Comparison of ENCODE assay signal across 8 mouse cellular contexts in the genomic region with DNA sequence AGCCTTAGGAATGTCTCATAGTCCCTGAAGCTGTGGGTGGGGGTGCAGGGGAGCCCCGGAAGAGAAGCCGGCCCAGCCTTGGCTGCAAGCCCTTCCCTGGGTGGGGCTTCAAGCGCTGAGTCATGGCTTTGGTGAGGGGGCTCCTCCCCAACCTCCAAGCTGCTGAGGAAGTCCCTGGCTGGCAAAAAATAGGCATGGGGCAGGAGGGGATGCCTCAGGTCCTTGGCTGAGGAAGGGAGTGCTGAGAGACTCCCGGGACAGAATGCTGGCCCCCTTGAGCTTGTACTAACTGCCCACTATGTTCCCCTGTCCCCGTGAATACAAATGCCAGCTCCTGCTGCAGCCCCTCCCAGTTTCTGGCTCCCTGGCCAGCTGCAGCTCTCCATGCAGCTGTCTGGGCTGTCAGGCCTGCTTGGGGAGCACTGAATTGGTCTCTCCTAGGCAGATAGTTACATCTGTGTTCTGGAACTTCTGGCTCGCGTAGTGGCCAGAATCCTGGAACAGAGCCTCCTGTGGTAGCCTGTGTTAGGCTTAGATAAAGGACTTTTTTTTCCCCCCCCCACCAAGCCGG. TPM values are rescaled to one million over a fixed set of nuclear protein-coding genes. Genes with fewer than 3 reads are reported as not detected.
A peak's percentile ranks its signal among the peaks of the same experiment; 100 is the strongest.
DNase-seq lines count a peak whose midpoint lies in the region; ATAC-seq and TF ChIP-seq lines count a peak whose summit lies in the region.

No protein-coding gene starts in this region.

- DNase-seq in A20 (ENCODE audit: low read depth, low spot score), result peak; percentile 72
- peak; percentile 49 to 65 for DNase-seq in adrenal gland, adult 18-20 months (ENCODE audit: low spot score in 2 of 2)
- DNase-seq in heart, embryonic 10.5 days (ENCODE audit: low spot score), result peak; percentile 86
- DNase-seq in liver, embryonic 13.5 days, result peak; percentile 72
- peak; percentile 70 for DNase-seq in thymus, postnatal 25 days

- no peak for ATAC-seq in kidney, embryonic 16.5 days (ENCODE audit: low FRiP score, low TSS enrichment)
- ATAC-seq in liver, embryonic 13.5 days (ENCODE audit: low read depth), result peak; percentile 57
- no peak for ATAC-seq in neural tube, embryonic 12.5 days (ENCODE audit: low FRiP score, low read depth)

- 0 out of 2 replicates have a peak, but pooled peaks cover 5% of the 10 kb centered on the region for H3K27me3 ChIP-seq in heart, embryonic 10.5 days (ENCODE audit: insufficient read depth, poor library complexity, severe bottlenecking)
- H3K27me3 ChIP-seq in kidney, embryonic 16.5 days (ENCODE audit: insufficient read depth, low read length), result no peaks in the 10 kb centered on the region
- H3K27me3 ChIP-seq in liver, embryonic 13.5 days, result no peaks in the 10 kb centered on the region
- H3K27me3 ChIP-seq in neural tube, embryonic 12.5 days (replicated peaks), result no peaks in the 10 kb centered on the region

- TF ChIP-seq POLR2A in embryonic fibroblast, embryonic 13.5 days (IDR thresholded peaks at IDR 0.05; ENCODE audit: low read depth, low read length), result peak; percentile 45

- peaks cover 7% of the 10 kb centered on the region; the same call in 1 of the 2 replicates for H3K4me1 ChIP-seq in embryonic fibroblast, embryonic 13.5 days (ENCODE audit: control insufficient read depth, insufficient read depth, low read length)
- peaks cover 43% of the 10 kb centered on the region for H3K4me1 ChIP-seq in heart, embryonic 10.5 days
- peaks cover 37% of the 10 kb centered on the region for H3K4me1 ChIP-seq in kidney, embryonic 16.5 days (ENCODE audit: insufficient read depth, low read length)
- H3K4me1 ChIP-seq in liver, embryonic 13.5 days (replicated peaks), result peaks cover 57% of the 10 kb centered on the region
- H3K4me1 ChIP-seq in neural tube, embryonic 12.5 days, result peaks cover 40% of the 10 kb centered on the region

- H3K9me3 ChIP-seq in heart, embryonic 10.5 days, result no peaks in the 10 kb centered on the region
- H3K9me3 ChIP-seq in kidney, embryonic 16.5 days (ENCODE audit: low read length), result no peaks in the 10 kb centered on the region
- H3K9me3 ChIP-seq in liver, embryonic 13.5 days (replicated peaks), result no peaks in the 10 kb centered on the region
- H3K9me3 ChIP-seq in neural tube, embryonic 12.5 days, result no peaks in the 10 kb centered on the region

- H3K9ac ChIP-seq in kidney, embryonic 16.5 days (replicated peaks; ENCODE audit: low read length), result no peak overlapping the region
- peak overlapping the region; percentile 95 for H3K9ac ChIP-seq in liver, embryonic 13.5 days
- peak overlapping the region; percentile 38 for H3K9ac ChIP-seq in neural tube, embryonic 12.5 days

- peak overlapping the region; percentile 80 for H3K27ac ChIP-seq in embryonic fibroblast, embryonic 13.5 days (ENCODE audit: insufficient read depth, low read length)
- peak overlapping the region; percentile 60; the same call in 1 of the 2 replicates for H3K27ac ChIP-seq in heart, embryonic 10.5 days
- H3K27ac ChIP-seq in kidney, embryonic 16.5 days (ENCODE audit: low read length), result no peak overlapping the region
- H3K27ac ChIP-seq in liver, embryonic 13.5 days, result peak overlapping the region; percentile 97
- H3K27ac ChIP-seq in neural tube, embryonic 12.5 days, result no peak overlapping the region

- no peak for TF ChIP-seq CTCF in embryonic fibroblast, embryonic 13.5 days (IDR thresholded peaks at IDR 0.05; ENCODE audit: borderline replicate concordance, insufficient read depth, low read length)

- 28% methylated on average over 8 of the region's 8 CpGs for WGBS in heart, embryonic 10.5 days
- 37% methylated on average over 8 of the region's 8 CpGs for WGBS in kidney, embryonic 16.5 days
- 7% methylated on average over 8 of the region's 8 CpGs for WGBS in liver, embryonic 13.5 days (ENCODE audit: insufficient replicate concordance)
- WGBS in neural tube, embryonic 12.5 days, result 41% methylated on average over 8 of the region's 8 CpGs

- peak overlapping the region; percentile 7; the same call in 1 of the 2 replicates for H3K4me2 ChIP-seq in kidney, embryonic 16.5 days (replicated peaks; ENCODE audit: low read depth, low read length)
- peak overlapping the region; percentile 100 for H3K4me2 ChIP-seq in liver, embryonic 13.5 days
- H3K4me2 ChIP-seq in neural tube, embryonic 12.5 days (replicated peaks), result peak overlapping the region; percentile 99

- peaks cover 31% of the 10 kb centered on the region for H3K36me3 ChIP-seq in heart, embryonic 10.5 days
- peaks cover 16% of the 10 kb centered on the region; the same call in 1 of the 2 replicates for H3K36me3 ChIP-seq in kidney, embryonic 16.5 days (ENCODE audit: insufficient read depth, low read length)
- H3K36me3 ChIP-seq in liver, embryonic 13.5 days, result peaks cover 43% of the 10 kb centered on the region
- H3K36me3 ChIP-seq in neural tube, embryonic 12.5 days, result peaks cover 33% of the 10 kb centered on the region

- H3K4me3 ChIP-seq in embryonic fibroblast, embryonic 13.5 days (ENCODE audit: insufficient read depth, low read length), result peak overlapping the region; percentile 70
- peak overlapping the region; percentile 87; the same call in 1 of the 2 replicates for H3K4me3 ChIP-seq in heart, embryonic 10.5 days
- no peak overlapping the region for H3K4me3 ChIP-seq in kidney, embryonic 16.5 days (ENCODE audit: low read length)
- H3K4me3 ChIP-seq in liver, embryonic 13.5 days (replicated peaks), result peak overlapping the region; percentile 95
- H3K4me3 ChIP-seq in neural tube, embryonic 12.5 days, result peak overlapping the region; percentile 2

RNA-seq across cellular contexts. Expression of a gene that starts 2.8 kb away (rescaled TPM):
- total RNA-seq in adrenal gland, adult 18-20 months (2021), result 10 to 100 TPM; 17.2 to 19.3 TPM
- polyA plus RNA-seq in embryonic fibroblast, embryonic 13.5 days (2011; ENCODE audit: insufficient read length, low read depth, missing spikeins), result 18.1 and 25.7 TPM in 2 replicates
- 12.3 and 13.3 TPM in 2 replicates for polyA plus RNA-seq in heart, embryonic 10.5 days (2016; fragmentation: Nextera tagmentation; extraction: Ambion mirVana)
- 16.5 and 17.6 TPM in 2 replicates for polyA plus RNA-seq in kidney, embryonic 16.5 days (2015; fragmentation: Nextera tagmentation; extraction: Ambion mirVana)
- polyA plus RNA-seq in liver, embryonic 13.5 days (2015; fragmentation: Nextera tagmentation; extraction: Ambion mirVana), result 7.6 and 7.8 TPM in 2 replicates
- 65.5 and 68.0 TPM in 2 replicates for polyA plus RNA-seq in neural tube, embryonic 12.5 days (2016; fragmentation: Nextera tagmentation; extraction: Ambion mirVana)

RNA-seq across cellular contexts. Expression of a gene that starts 2.8 kb away (rescaled TPM):
- total RNA-seq in adrenal gland, adult 18-20 months (2021), result 10 to 100 TPM; 28.1 to 32.8 TPM
- 23.2 and 27.1 TPM in 2 replicates for polyA plus RNA-seq in embryonic fibroblast, embryonic 13.5 days (2011; ENCODE audit: insufficient read length, low read depth, missing spikeins)
- 43.8 and 43.9 TPM in 2 replicates for polyA plus RNA-seq in heart, embryonic 10.5 days (2016; fragmentation: Nextera tagmentation; extraction: Ambion mirVana)
- polyA plus RNA-seq in kidney, embryonic 16.5 days (2015; fragmentation: Nextera tagmentation; extraction: Ambion mirVana), result 51.4 and 55.1 TPM in 2 replicates
- 25.4 and 25.7 TPM in 2 replicates for polyA plus RNA-seq in liver, embryonic 13.5 days (2015; fragmentation: Nextera tagmentation; extraction: Ambion mirVana)
- 46.6 and 52.0 TPM in 2 replicates for polyA plus RNA-seq in neural tube, embryonic 12.5 days (2016; fragmentation: Nextera tagmentation; extraction: Ambion mirVana)

RNA-seq across cellular contexts. Expression of a gene that starts 25.1 kb away (rescaled TPM):
- 10 to 100 TPM; 26.4 to 29.7 TPM for total RNA-seq in adrenal gland, adult 18-20 months (2021)
- polyA plus RNA-seq in embryonic fibroblast, embryonic 13.5 days (2011; ENCODE audit: insufficient read length, low read depth, missing spikeins), result 33.2 and 40.0 TPM in 2 replicates
- polyA plus RNA-seq in heart, embryonic 10.5 days (2016; fragmentation: Nextera tagmentation; extraction: Ambion mirVana), result 52.1 and 73.9 TPM in 2 replicates
- polyA plus RNA-seq in kidney, embryonic 16.5 days (2015; fragmentation: Nextera tagmentation; extraction: Ambion mirVana), result 72.9 and 80.1 TPM in 2 replicates
- polyA plus RNA-seq in liver, embryonic 13.5 days (2015; fragmentation: Nextera tagmentation; extraction: Ambion mirVana), result 40.0 and 41.9 TPM in 2 replicates
- polyA plus RNA-seq in neural tube, embryonic 12.5 days (2016; fragmentation: Nextera tagmentation; extraction: Ambion mirVana), result 77.0 TPM in 2 replicates

RNA-seq across cellular contexts. Expression of a gene that starts 25.2 kb away (rescaled TPM):
- total RNA-seq in adrenal gland, adult 18-20 months (2021), result 10 to 100 TPM; 16.9 to 17.5 TPM
- polyA plus RNA-seq in embryonic fibroblast, embryonic 13.5 days (2011; ENCODE audit: insufficient read length, low read depth, missing spikeins), result 17.4 and 21.5 TPM in 2 replicates
- polyA plus RNA-seq in heart, embryonic 10.5 days (2016; fragmentation: Nextera tagmentation; extraction: Ambion mirVana), result 14.0 and 16.2 TPM in 2 replicates
- polyA plus RNA-seq in kidney, embryonic 16.5 days (2015; fragmentation: Nextera tagmentation; extraction: Ambion mirVana), result 20.0 TPM in 2 replicates
- polyA plus RNA-seq in liver, embryonic 13.5 days (2015; fragmentation: Nextera tagmentation; extraction: Ambion mirVana), result 8.4 and 10.2 TPM in 2 replicates
- polyA plus RNA-seq in neural tube, embryonic 12.5 days (2016; fragmentation: Nextera tagmentation; extraction: Ambion mirVana), result 19.5 and 22.1 TPM in 2 replicates

RNA-seq across cellular contexts. Expression of a gene that starts 31.2 kb away (rescaled TPM):
- total RNA-seq in adrenal gland, adult 18-20 months (2021), result under 1 TPM; 0.27 to 0.42 TPM
- polyA plus RNA-seq in embryonic fibroblast, embryonic 13.5 days (2011; ENCODE audit: insufficient read length, low read depth, missing spikeins), result 0.14 TPM in 1 of 2 replicates, not detected in the other
- polyA plus RNA-seq in heart, embryonic 10.5 days (2016; fragmentation: Nextera tagmentation; extraction: Ambion mirVana), result 0.13 and 0.14 TPM in 2 replicates
- 0.22 and 0.40 TPM in 2 replicates for polyA plus RNA-seq in kidney, embryonic 16.5 days (2015; fragmentation: Nextera tagmentation; extraction: Ambion mirVana)
- 0.05 and 0.09 TPM in 2 replicates for polyA plus RNA-seq in liver, embryonic 13.5 days (2015; fragmentation: Nextera tagmentation; extraction: Ambion mirVana)
- 0.28 and 0.56 TPM in 2 replicates for polyA plus RNA-seq in neural tube, embryonic 12.5 days (2016; fragmentation: Nextera tagmentation; extraction: Ambion mirVana)

Comparison
In these comparisons a context has a peak if more than half of its experiments do, and no peak if none do; other contexts are left out.
1. H3K27ac ChIP-seq: peak in embryonic fibroblast, embryonic 13.5 days (single experiment), heart, embryonic 10.5 days (single experiment) and liver, embryonic 13.5 days (single experiment); none in kidney, embryonic 16.5 days (single experiment) and neural tube, embryonic 12.5 days (single experiment).
2. H3K4me2 ChIP-seq: peak in every context shown above with its lines; median percentile 100 in liver, embryonic 13.5 days; 99 in neural tube, embryonic 12.5 days; 7 in kidney, embryonic 16.5 days.
3. Peak in every context shown above with its lines, with median percentiles within 50 percentile points of each other: DNase-seq.